Mouse (Mus musculus) gastrocnemius, postnatal 14 days (tissue): ENCODE measurements around the gene Speer4e. TPM values are rescaled to one million over a fixed set of nuclear protein-coding genes. Genes with fewer than 3 reads are reported as not detected.
"Not testable (repeated sequence)": the region's sequence is repeated elsewhere in the genome, so short reads cannot be mapped to it uniquely, and the experiment has no call there.

Experiments
- DNase-seq: peaks from one replicate; pipeline ENCODE4 v3.0.0; 2021; ENCODE audit warnings: mixed read lengths
- intact Hi-C: fragments of 180-260 bp; cut with DNase I; formaldehyde crosslinking; loops from one replicate; pipeline ENCODE4 v1.15.1; 2025; ENCODE audit warnings: low total_unique reads
- long read RNA-seq, 2 experiments: library from polyadenylated mRNA; stranded (forward); transcript quantifications; one replicate each; pipeline ENCODE4 v2.0.0; 2021
- total RNA-seq, 2 experiments: library from RNA; stranded (reverse); gene quantifications; 2 replicates each; pipeline ENCODE4 v1.2.3; 2021

Speer4e gene
- not detected for total RNA-seq
- long read RNA-seq, experiment 1: 0 reads
- long read RNA-seq, experiment 2: 0 reads

GRCm38 (mm10) chr5:14938329-14938728 lies at the start of gene Speer4e:
TSS of gene Speer4e (minus strand) at chr5:14938429.
- intact Hi-C loops, DNase-seq: not testable (repeated sequence)

GRCm38 (mm10) chr5:14986649-14987387 lies 48.6 kb upstream of the Speer4e start:
- intact Hi-C loops, DNase-seq: not testable (repeated sequence)

GRCm38 (mm10) chr5:14978835-14979234 lies 40.6 kb upstream of the Speer4e start, which contains the start of gene Gm10354:
TSS of gene Gm10354 (minus strand) at chr5:14978935.
- DNase-seq, intact Hi-C loops: not testable (repeated sequence)

- intact Hi-C loops, DNase-seq: not testable (repeated sequence)
These were observed 39.1 kb upstream of the Speer4e start for GRCm38 (mm10) chr5:14977368-14977767.

- intact Hi-C loops, DNase-seq: not testable (repeated sequence)
These were observed 37.1 kb upstream of the Speer4e start for GRCm38 (mm10) chr5:14975294-14975693.

GRCm38 (mm10) chr5:14972841-14973240 lies 34.6 kb upstream of the Speer4e start:
- DNase-seq, intact Hi-C loops: not testable (repeated sequence)

- intact Hi-C loops, DNase-seq: not testable (repeated sequence)
These were observed 25.6 kb upstream of the Speer4e start for GRCm38 (mm10) chr5:14963821-14964220.

- DNase-seq, intact Hi-C loops: not testable (repeated sequence)
These were observed 23.3 kb upstream of the Speer4e start for GRCm38 (mm10) chr5:14961502-14961901.

GRCm38 (mm10) chr5:14955928-14956706 lies 17.9 kb upstream of the Speer4e start:
- DNase-seq, intact Hi-C loops: not testable (repeated sequence)

GRCm38 (mm10) chr5:14953587-14953986 lies 15.4 kb upstream of the Speer4e start:
- intact Hi-C loops, DNase-seq: not testable (repeated sequence)

GRCm38 (mm10) chr5:14952749-14953148 lies 14.5 kb upstream of the Speer4e start:
- DNase-seq, intact Hi-C loops: not testable (repeated sequence)

GRCm38 (mm10) chr5:14951822-14952221 lies 13.6 kb upstream of the Speer4e start:
- DNase-seq, intact Hi-C loops: not testable (repeated sequence)

- DNase-seq, intact Hi-C loops: not testable (repeated sequence)
These were observed 9.4 kb upstream of the Speer4e start for GRCm38 (mm10) chr5:14947482-14948198.

GRCm38 (mm10) chr5:14945524-14945923 lies 7.3 kb upstream of the Speer4e start:
- DNase-seq, intact Hi-C loops: not testable (repeated sequence)

GRCm38 (mm10) chr5:14941043-14941442 lies 2.8 kb upstream of the Speer4e start:
- DNase-seq, intact Hi-C loops: not testable (repeated sequence)

- DNase-seq, intact Hi-C loops: not testable (repeated sequence)
These were observed 4.5 kb downstream of the Speer4e start for GRCm38 (mm10) chr5:14933721-14934120.

- DNase-seq, intact Hi-C loops: not testable (repeated sequence)
These were observed 11.2 kb downstream of the Speer4e start for GRCm38 (mm10) chr5:14927047-14927446.

GRCm38 (mm10) chr5:14914799-14915198 lies 23.4 kb downstream of the Speer4e start, which contains the start of gene Gm9758:
TSS of gene Gm9758 (minus strand) at chr5:14914899.
- DNase-seq, intact Hi-C loops: not testable (repeated sequence)

GRCm38 (mm10) chr5:14914361-14914760 lies 23.9 kb downstream of the Speer4e start:
- intact Hi-C loops, DNase-seq: not testable (repeated sequence)
